Mouse (Mus musculus) hindbrain, postnatal 0 days (tissue): ENCODE results near the gene Rnf212b. TPM values are rescaled to one million over a fixed set of nuclear protein-coding genes. Genes with fewer than 3 reads are reported as not detected.

ENCODE experiments used
- ATAC-seq: fragments of 200-750 bp; cut with Nextera tagmentation; 2 replicates; pipeline ENCODE4 v1.8.0; 2017; ENCODE audit warnings: mild to moderate bottlenecking, moderate TSS enrichment, moderate library complexity
- DNase-seq: peaks from one replicate; pipeline ENCODE4 v3.0.0-alpha.2; 2015; ENCODE audit warnings: low spot score
- H3K27ac ChIP-seq: fragments of 300-500 bp; sonication (generic); 2 replicates; pipeline ENCODE4 v1.5.1; 2014; ENCODE audit warnings: mild to moderate bottlenecking
- H3K27me3 ChIP-seq: fragments of 300-500 bp; sonication (generic); 2 replicates; pipeline ENCODE4 v1.6.1; 2014; ENCODE audit warnings: low read length, mixed read lengths; ENCODE audit not compliant: insufficient read depth
- H3K36me3 ChIP-seq: fragments of 300-500 bp; sonication (generic); 2 replicates; pipeline ENCODE4 v1.6.1; 2014; ENCODE audit warnings: low read length, mixed read lengths; ENCODE audit not compliant: insufficient read depth
- H3K4me1 ChIP-seq: fragments of 300-500 bp; sonication (generic); 2 replicates; pipeline ENCODE4 v1.6.1; 2014; ENCODE audit warnings: antibody characterized with exemption, low read length, mixed read lengths; ENCODE audit not compliant: insufficient read depth
- H3K4me2 ChIP-seq: fragments of 300-500 bp; sonication (generic); 2 replicates; pipeline ENCODE4 v1.6.1; 2014; ENCODE audit warnings: low read depth, mild to moderate bottlenecking, low read length, moderate library complexity, mixed read lengths
- H3K4me3 ChIP-seq: fragments of 300-500 bp; sonication (generic); 2 replicates; pipeline ENCODE4 v1.5.1; 2014; ENCODE audit warnings: low read length
- H3K9ac ChIP-seq: fragments of 300-500 bp; sonication (generic); replicated peaks from 2 replicates; pipeline ENCODE4 v1.6.1; 2014; ENCODE audit warnings: mild to moderate bottlenecking, low read length, moderate library complexity, mixed read lengths
- H3K9me3 ChIP-seq: fragments of 300-500 bp; sonication (generic); 2 replicates; pipeline ENCODE4 v1.6.1; 2016; ENCODE audit warnings: low read length, mixed read lengths
- CTCF ChIP-seq: IDR thresholded peaks from 2 replicates; pipeline ENCODE4 v1.5.1; 2016; ENCODE audit warnings: antibody characterized with exemption, control low read depth, low read depth
- WGBS: fragments of 180-500 bp; shearing (Covaris S2); extraction: QIAGEN DNeasy Blood & Tissue Kit; methylation state at CpG from one replicate; pipeline ENCODE4 v1.1.7; 2014; 5-methylcytosine and 5-hydroxymethylcytosine counted together
- polyA plus RNA-seq: library from polyadenylated mRNA; unstranded; fragments of >200 nt; fragmentation: Nextera tagmentation; extraction: Ambion mirVana; gene quantifications from 2 replicates; pipeline ENCODE4 v1.2.1, GENCODE M21; 2015
- total RNA-seq: library from RNA; depleted of rRNA; stranded (reverse); fragments of >200 nt; gene quantifications from 2 replicates; pipeline ENCODE4 v1.2.3, GENCODE M21; 2014

The Rnf212b gene
- total and polyA plus RNA-seq, 2 experiments from 2014 or later: not detected

- Histone ChIP-seq H3K27me3 (no peaks in the 10 kb centered on the region), H3K4me3 (no peak overlapping the region), H3K4me2 (no peak overlapping the region), H3K36me3 (no peaks in the 10 kb centered on the region), H3K27ac (no peak overlapping the region), H3K9ac (no peak overlapping the region), H3K4me1 (0 out of 2 replicates have a peak, but pooled peaks cover 5% of the 10 kb centered on the region), H3K9me3 (no peaks in the 10 kb centered on the region)
- 90% methylated on average over 5 of the region's 5 CpGs for WGBS
- no peak for ATAC-seq
- no peak for DNase-seq
- TF ChIP-seq CTCF: no peak
Measured at GRCm38 (mm10) chr14:54776768-54777167, 37.2 kb upstream of the Rnf212b start.

- TF ChIP-seq CTCF: no peak
- Histone ChIP-seq H3K9me3 (no peaks in the 10 kb centered on the region), H3K4me2 (no peak overlapping the region), H3K4me3 (no peak overlapping the region), H3K4me1 (0 out of 2 replicates have a peak, but pooled peaks cover 5% of the 10 kb centered on the region), H3K27ac (no peak overlapping the region), H3K36me3 (no peaks in the 10 kb centered on the region), H3K9ac (no peak overlapping the region), H3K27me3 (no peaks in the 10 kb centered on the region)
- no peak for ATAC-seq
- WGBS: 84% methylated on average over 4 of the region's 4 CpGs
- DNase-seq: no peak
Measured at GRCm38 (mm10) chr14:54777893-54778292, 36.0 kb upstream of the Rnf212b start.

GRCm38 (mm10) chr14:54780084-54780483, 33.9 kb upstream of the Rnf212b start:
- no peak overlapping the region for H3K27ac ChIP-seq
- WGBS: 83% methylated on average over 9 of the region's 9 CpGs
- no peak for DNase-seq

GRCm38 (mm10) chr14:54780836-54781609, 32.9 kb upstream of the Rnf212b start:
- Histone ChIP-seq H3K27ac (peak overlapping the region; percentile 83), H3K36me3 (no peaks in the 10 kb centered on the region), H3K27me3 (no peaks in the 10 kb centered on the region), H3K4me3 (peak overlapping the region; percentile 55), H3K4me1 (0 out of 2 replicates have a peak, but pooled peaks cover 5% of the 10 kb centered on the region), H3K9me3 (no peaks in the 10 kb centered on the region), H3K9ac (peak overlapping the region; percentile 61), H3K4me2 (peak overlapping the region; percentile 76)
- peak; percentile 85 for ATAC-seq
- WGBS: 1% methylated on average over 35 of the region's 35 CpGs
- peak; percentile 67 for DNase-seq
- no peak for TF ChIP-seq CTCF

More at GRCm38 (mm10) chr14:54780084-54780483, 33.9 kb upstream of the Rnf212b start:
- H3K9me3 ChIP-seq: no peaks in the 10 kb centered on the region
- no peaks in the 10 kb centered on the region for H3K27me3 ChIP-seq
- no peaks in the 10 kb centered on the region for H3K36me3 ChIP-seq
- TF ChIP-seq CTCF: no peak
- ATAC-seq: no peak
- H3K9ac ChIP-seq: peak overlapping the region; percentile 61; the same call in 1 of the 2 replicates
- peak overlapping the region; percentile 55 for H3K4me3 ChIP-seq
- H3K4me2 ChIP-seq: peak overlapping the region; percentile 76
- 0 out of 2 replicates have a peak, but pooled peaks cover 5% of the 10 kb centered on the region for H3K4me1 ChIP-seq

- Histone ChIP-seq H3K9me3 (no peaks in the 10 kb centered on the region), H3K4me2 (peak within 1 kb of the TSS; percentile 76), H3K36me3 (no peaks in the 10 kb centered on the region), H3K27ac (peak within 1 kb of the TSS; percentile 83), H3K4me3 (peak within 1 kb of the TSS; percentile 55), H3K27me3 (no peaks in the 10 kb centered on the region), H3K4me1 (0 out of 2 replicates have a peak, but pooled peaks cover 5% of the 10 kb centered on the region), H3K9ac (peak within 1 kb of the TSS; percentile 61)
- DNase-seq: peak; percentile 79
- 3% methylated on average over 37 of the region's 37 CpGs for WGBS
- TF ChIP-seq CTCF: no peak
- peak; percentile 80 for ATAC-seq
Measured at GRCm38 (mm10) chr14:54781610-54782365, 32.2 kb upstream of the Rnf212b start, which contains the start of gene Slc7a8. Gene Slc7a8, minus strand, starts transcription at chr14:54781946.

GRCm38 (mm10) chr14:54782971-54783370, 31.0 kb upstream of the Rnf212b start:
- H3K9me3 ChIP-seq: no peaks in the 10 kb centered on the region
- H3K4me1 ChIP-seq: 0 out of 2 replicates have a peak, but pooled peaks cover 5% of the 10 kb centered on the region
- no peak overlapping the region for H3K4me3 ChIP-seq
- H3K4me2 ChIP-seq: no peak overlapping the region
- H3K36me3 ChIP-seq: no peaks in the 10 kb centered on the region
- no peak overlapping the region for H3K9ac ChIP-seq
- ATAC-seq (no peak), DNase-seq (no peak)
- H3K27ac ChIP-seq: no peak overlapping the region
- 90% methylated on average over 6 of the region's 6 CpGs for WGBS
- no peak for TF ChIP-seq CTCF
- H3K27me3 ChIP-seq: no peaks in the 10 kb centered on the region
